Mouse (Mus musculus) gastrocnemius, postnatal 25 days (tissue): ENCODE data around the gene Alox12. TPM values are rescaled to one million over a fixed set of nuclear protein-coding genes. Genes with fewer than 3 reads are reported as not detected.

Experiments used
- DNase-seq: peaks from one replicate; pipeline ENCODE4 v3.0.0; 2022
- microRNA-seq, 2 experiments: library from miRNA; unstranded; fragments of <30 nt; microRNA quantifications; one replicate each; pipeline ENCODE4 v1.2.0; 2021; ENCODE audit warnings: borderline replicate concordance in 2 of 2
- total RNA-seq, 2 experiments: library from RNA; stranded (reverse); gene quantifications; 1 replicate in 1 of 2; 2 replicates in 1 of 2; pipeline ENCODE4 v1.2.3; 2021

Alox12 gene
- total RNA-seq, 2 experiments from 2014 or later: 0.67 to 0.80 TPM

DNA sequence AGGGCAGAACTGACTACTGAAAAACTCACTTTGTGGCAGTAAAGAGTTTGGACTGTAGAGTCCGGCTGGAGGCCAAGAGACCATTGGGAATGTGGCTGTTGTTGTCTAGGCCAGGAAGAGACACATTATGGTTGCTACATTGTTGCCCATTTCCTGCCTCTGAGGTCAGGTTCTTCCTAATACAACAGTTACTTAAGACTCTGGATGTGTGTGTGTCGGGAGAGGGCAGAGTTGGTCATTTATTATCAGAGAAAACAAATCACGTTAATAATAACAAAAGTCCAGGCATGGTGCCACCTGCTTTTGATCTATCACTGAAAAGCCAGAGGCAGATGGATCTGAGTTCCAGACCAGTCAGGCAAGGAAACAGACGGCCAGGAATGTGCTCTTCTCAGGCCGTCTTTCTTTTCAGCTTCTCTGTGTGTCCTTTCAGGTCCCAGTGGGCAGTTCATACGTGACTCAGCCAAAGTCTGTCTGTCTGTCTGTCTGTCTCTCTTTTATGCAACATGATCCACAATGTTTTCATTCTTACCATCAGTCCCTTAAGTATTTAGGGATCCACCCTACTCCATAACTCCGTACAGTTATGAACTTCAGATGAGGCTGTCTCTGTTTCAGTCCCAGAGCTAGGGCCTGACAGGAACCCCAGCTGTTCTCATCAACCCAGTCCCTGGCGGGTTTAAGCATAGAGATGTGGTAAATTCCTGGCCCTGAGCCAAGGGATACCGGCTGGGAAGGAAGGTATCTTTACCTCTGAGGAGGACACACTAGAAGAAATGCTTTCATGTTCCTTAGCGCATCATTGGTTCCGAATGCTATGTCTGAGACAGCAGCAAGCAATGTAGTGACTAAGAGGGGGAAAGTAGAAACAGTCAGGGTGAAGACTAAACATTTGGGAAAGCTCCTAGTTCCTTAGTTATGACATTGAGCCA, 61.5 kb downstream of the Alox12 start:
- no peak for DNase-seq

- no peak for DNase-seq
These were observed 63.0 kb downstream of the Alox12 start for GRCm38 (mm10) chr11:70192157-70192556.

Small RNAs within 50 kb of the gene (microRNA-seq; reads per million reads assigned to microRNA genes)
- gene Mir195a (2,979 to 4,297 reads per million in 2 experiments), gene Mir497 (0 reads per million in 2 experiments), gene Mir497b (0 reads per million in 2 experiments)

Other genes with a start within 250 kb of the Alox12 start
- 100 to 1,000 TPM; 342 to 380 TPM for gene Acadvl, start 239.9 kb downstream of the Alox12 start, total RNA-seq
- gene Dlg4, start 238.4 kb downstream of the Alox12 start, total RNA-seq: 1 to 10 TPM; 5.6 to 6.9 TPM
- not detected for gene Asgr1, start 201.3 kb downstream of the Alox12 start, total RNA-seq
- gene Asgr2, start 162.7 kb downstream of the Alox12 start, total RNA-seq: not detected
- gene Mgl2, start 125.0 kb downstream of the Alox12 start, total RNA-seq: 1 to 10 TPM; 2.5 to 3.6 TPM
- 1 to 10 TPM; 1.3 to 4.3 TPM for gene Clec10a, start 99.2 kb downstream of the Alox12 start, total RNA-seq
- not detected for gene Slc16a11, start 42.6 kb downstream of the Alox12 start, total RNA-seq
- gene Slc16a13, start 34.3 kb downstream of the Alox12 start, total RNA-seq: under 1 TPM; 0.10 to 0.88 TPM
- 1 to 10 TPM; 4.1 to 6.2 TPM for gene Bcl6b, start 25.6 kb downstream of the Alox12 start, total RNA-seq
- 10 to 100 TPM; 26.9 to 36.2 TPM for gene 0610010K14Rik, start 17.4 kb downstream of the Alox12 start, total RNA-seq
- 1 to 10 TPM; 2.4 to 3.0 TPM for gene Gm21988, start 15.5 kb downstream of the Alox12 start, total RNA-seq
- gene Rnasek, start 15.5 kb downstream of the Alox12 start, total RNA-seq: 100 to 1,000 TPM in 1 of 2 experiments, 10 to 100 TPM in 1; 96.1 to 126 TPM
- gene Alox12e, start 67.3 kb upstream of the Alox12 start, total RNA-seq: not detected
- gene Alox15, start 96.7 kb upstream of the Alox12 start, total RNA-seq: under 1 TPM in 1 of 2 experiments, not detected in 1; 0.91 TPM
- 10 to 100 TPM; 15.5 to 18.5 TPM for gene Pelp1, start 154.7 kb upstream of the Alox12 start, total RNA-seq
- 1 to 10 TPM; 7.5 to 9.0 TPM for gene Arrb2, start 177.3 kb upstream of the Alox12 start, total RNA-seq
- gene Med11, start 196.6 kb upstream of the Alox12 start, total RNA-seq: 1 to 10 TPM; 5.6 to 6.2 TPM
- gene Zmynd15, start 204.1 kb upstream of the Alox12 start, total RNA-seq: under 1 TPM; 0.38 to 0.97 TPM
- gene Cxcl16, start 204.6 kb upstream of the Alox12 start, total RNA-seq: 1 to 10 TPM; 1.3 to 2.0 TPM
- not detected for gene Tm4sf5, start 249.9 kb upstream of the Alox12 start, total RNA-seq